Mouse (Mus musculus): ENCODE results near the gene Gm14391. TPM values are rescaled to one million over a fixed set of nuclear protein-coding genes. Genes with fewer than 3 reads are reported as not detected.

The Gm14391 gene
- total and polyA plus RNA-seq, 3 experiments, result 3.0 to 306 (median 6.8) TPM

Other genes starting within 250 kb of the Gm14391 start
- gene Gm14444, start 196.7 kb downstream of the Gm14391 start, total RNA-seq (2012; rRNA removed), result 1.2 and 1.5 TPM in 2 replicates
- 100 to 1,000 TPM in 1 of 2 experiments, under 1 TPM in 1; 0.33 to 138 TPM for gene Gm14444, start 196.7 kb downstream of the Gm14391 start, polyA plus RNA-seq (2012; ENCODE audit: insufficient read depth in 1 of 2, insufficient read length in 2 of 2, low read depth in 1 of 2, low replicate concordance in 2 of 2, missing spikeins in 1 of 2)
- 0.78 and 1.4 TPM in 2 replicates for gene Gm14393, start 139.1 kb downstream of the Gm14391 start, total RNA-seq (2012; rRNA removed)
- under 1 TPM in 1 of 2 experiments, not detected in 1; 0.56 TPM for gene Gm14393, start 139.1 kb downstream of the Gm14391 start, polyA plus RNA-seq (2012; ENCODE audit: insufficient read depth in 1 of 2, insufficient read length in 2 of 2, low read depth in 1 of 2, low replicate concordance in 2 of 2, missing spikeins in 1 of 2)
- gene Gm14399, start 64.9 kb downstream of the Gm14391 start, total RNA-seq (2012; rRNA removed), result 0.33 and 1.1 TPM in 2 replicates
- 1,000 to 10,000 TPM in 1 of 2 experiments, 1 to 10 TPM in 1; 1.1 to 2,404 TPM for gene Gm14399, start 64.9 kb downstream of the Gm14391 start, polyA plus RNA-seq (2012; ENCODE audit: insufficient read depth in 1 of 2, insufficient read length in 2 of 2, low read depth in 1 of 2, low replicate concordance in 2 of 2, missing spikeins in 1 of 2)
- gene Gm14443, start 31.0 kb downstream of the Gm14391 start, total RNA-seq (2012; rRNA removed), result 0.29 and 0.62 TPM in 2 replicates
- under 1 TPM in 1 of 2 experiments, not detected in 1; 0.17 TPM for gene Gm14443, start 31.0 kb downstream of the Gm14391 start, polyA plus RNA-seq (2012; ENCODE audit: insufficient read depth in 1 of 2, insufficient read length in 2 of 2, low read depth in 1 of 2, low replicate concordance in 2 of 2, missing spikeins in 1 of 2)
- not detected in 2 replicates for gene Gm14440, start 68.2 kb upstream of the Gm14391 start, total RNA-seq (2012; rRNA removed)
- gene Gm14440, start 68.2 kb upstream of the Gm14391 start, polyA plus RNA-seq (2012; ENCODE audit: insufficient read depth in 1 of 2, insufficient read length in 2 of 2, low read depth in 1 of 2, low replicate concordance in 2 of 2, missing spikeins in 1 of 2), result under 1 TPM in 1 of 2 experiments, not detected in 1; 0.52 TPM
- 6.8 and 11.4 TPM in 2 replicates for gene Gm4631, start 131.3 kb upstream of the Gm14391 start, total RNA-seq (2012; rRNA removed)
- 100 to 1,000 TPM in 1 of 2 experiments, 1 to 10 TPM in 1; 9.5 to 544 TPM for gene Gm4631, start 131.3 kb upstream of the Gm14391 start, polyA plus RNA-seq (2012; ENCODE audit: insufficient read depth in 1 of 2, insufficient read length in 2 of 2, low read depth in 1 of 2, low replicate concordance in 2 of 2, missing spikeins in 1 of 2)
- gene Zfp968, start 165.5 kb upstream of the Gm14391 start, total RNA-seq (2012; rRNA removed), result 4.8 and 5.2 TPM in 2 replicates
- 1,000 to 10,000 TPM in 1 of 2 experiments, under 1 TPM in 1; 0.96 to 2,903 TPM for gene Zfp968, start 165.5 kb upstream of the Gm14391 start, polyA plus RNA-seq (2012; ENCODE audit: insufficient read depth in 1 of 2, insufficient read length in 2 of 2, low read depth in 1 of 2, low replicate concordance in 2 of 2, missing spikeins in 1 of 2)
- gene Gm4724, start 228.9 kb upstream of the Gm14391 start, total RNA-seq (2012; rRNA removed), result 4.5 and 5.2 TPM in 2 replicates
- gene Gm4724, start 228.9 kb upstream of the Gm14391 start, polyA plus RNA-seq (2012; ENCODE audit: insufficient read depth in 1 of 2, insufficient read length in 2 of 2, low read depth in 1 of 2, low replicate concordance in 2 of 2, missing spikeins in 1 of 2), result 1 to 10 TPM in 1 of 2 experiments, not detected in 1; 4.3 TPM

All from MEL (cell line).